Mouse (Mus musculus) stomach, embryonic 16.5 days (tissue): ENCODE results near the gene 4931428F04Rik. TPM values are rescaled to one million over a fixed set of nuclear protein-coding genes. Genes with fewer than 3 reads are reported as not detected.

Experiments used
- ATAC-seq: fragments of 200-750 bp; cut with Nextera tagmentation; 2 replicates; pipeline ENCODE4 v1.8.0; 2017; ENCODE audit warnings: moderate number of reproducible peaks, moderate TSS enrichment; ENCODE audit not compliant: insufficient read depth, low FRiP score
- H3K27ac ChIP-seq: fragments of 300-500 bp; sonication (generic); 2 replicates; pipeline ENCODE4 v1.5.1; 2014; ENCODE audit warnings: low read length
- H3K27me3 ChIP-seq: fragments of 300-500 bp; sonication (generic); 2 replicates; pipeline ENCODE4 v1.6.1; 2014; ENCODE audit warnings: low read length, control low read depth, mixed read lengths; ENCODE audit not compliant: control insufficient read depth, insufficient read depth
- H3K36me3 ChIP-seq: fragments of 300-500 bp; sonication (generic); 2 replicates; pipeline ENCODE4 v1.6.1; 2014; ENCODE audit warnings: low read length; ENCODE audit not compliant: control insufficient read depth, insufficient read depth
- H3K4me1 ChIP-seq: fragments of 300-500 bp; sonication (generic); 2 replicates; pipeline ENCODE4 v1.6.1; 2014; ENCODE audit warnings: low read length, control low read depth, mixed read lengths; ENCODE audit not compliant: control insufficient read depth, insufficient read depth
- H3K4me2 ChIP-seq: fragments of 300-500 bp; sonication (generic); 2 replicates; pipeline ENCODE4 v1.6.1; 2014; ENCODE audit warnings: low read depth, low read length, mixed read lengths
- H3K4me3 ChIP-seq: fragments of 300-500 bp; sonication (generic); replicated peaks from 2 replicates; pipeline ENCODE4 v1.5.1; 2014; ENCODE audit warnings: mild to moderate bottlenecking, low read length
- H3K9ac ChIP-seq: fragments of 300-500 bp; sonication (generic); 2 replicates; pipeline ENCODE4 v1.6.1; 2014; ENCODE audit warnings: low read length
- H3K9me3 ChIP-seq: fragments of 300-500 bp; sonication (generic); replicated peaks from 2 replicates; pipeline ENCODE4 v1.6.1; 2016; ENCODE audit warnings: low read length, control low read depth; ENCODE audit not compliant: control insufficient read depth
- WGBS: fragments of 180-500 bp; shearing (Covaris S2); extraction: QIAGEN DNeasy Blood & Tissue Kit; methylation state at CpG from one replicate; pipeline ENCODE4 v1.1.7; 2014; 5-methylcytosine and 5-hydroxymethylcytosine counted together
- polyA plus RNA-seq: library from polyadenylated mRNA; unstranded; fragments of >200 nt; fragmentation: Nextera tagmentation; extraction: Ambion mirVana; gene quantifications from 2 replicates; pipeline ENCODE4 v1.2.1, GENCODE M21; 2015

4931428F04Rik gene
- polyA plus RNA-seq, 1 experiment from 2014 or later, result 8.0 TPM

DNA sequence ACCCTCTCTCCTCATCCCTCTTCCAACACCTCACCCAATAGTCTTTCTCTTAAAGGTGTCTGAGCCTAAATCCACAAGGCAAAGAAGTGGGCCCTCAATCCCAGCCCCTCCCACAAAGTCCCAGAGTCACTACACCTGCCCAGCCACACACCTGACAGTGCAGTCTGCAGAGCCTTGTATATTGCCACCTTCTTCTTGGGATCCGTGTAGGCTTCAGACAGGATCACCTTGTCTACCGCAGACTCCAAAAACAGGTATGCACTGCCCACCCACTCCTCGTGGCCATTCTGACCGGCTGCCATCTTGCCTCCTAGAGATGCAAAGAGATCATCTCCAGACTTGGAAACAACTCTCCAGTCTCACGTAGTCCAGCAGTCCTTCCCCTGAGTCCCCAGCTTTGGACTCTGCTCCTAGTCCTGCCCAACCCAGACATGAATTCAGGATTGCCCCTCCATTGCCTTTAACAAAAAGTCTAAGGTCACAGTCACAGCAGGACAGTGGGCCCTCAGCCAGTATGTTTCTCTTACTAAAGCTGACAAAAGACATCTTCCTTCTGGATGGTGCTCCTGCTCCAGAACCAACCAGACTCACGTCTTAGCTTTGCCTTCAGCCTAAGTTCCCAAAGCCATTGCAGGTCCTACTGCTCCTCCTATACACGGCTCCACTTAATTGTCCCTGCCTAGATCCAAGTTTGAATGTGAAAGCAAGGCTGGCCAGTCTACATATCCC lies 29.1 kb downstream of the 4931428F04Rik start:
- H3K9me3 ChIP-seq, result no peaks in the 10 kb centered on the region
- H3K36me3 ChIP-seq, result no peaks in the 10 kb centered on the region
- H3K27me3 ChIP-seq, result peaks cover 10% of the 10 kb centered on the region
- H3K4me1 ChIP-seq, result peaks cover 22% of the 10 kb centered on the region
- 73% methylated on average over 7 of the region's 7 CpGs for WGBS
- ATAC-seq, result no peak
- H3K4me2 ChIP-seq, result no peak overlapping the region
- no peak overlapping the region for H3K9ac ChIP-seq
- no peak overlapping the region for H3K27ac ChIP-seq
- H3K4me3 ChIP-seq, result no peak overlapping the region

DNA sequence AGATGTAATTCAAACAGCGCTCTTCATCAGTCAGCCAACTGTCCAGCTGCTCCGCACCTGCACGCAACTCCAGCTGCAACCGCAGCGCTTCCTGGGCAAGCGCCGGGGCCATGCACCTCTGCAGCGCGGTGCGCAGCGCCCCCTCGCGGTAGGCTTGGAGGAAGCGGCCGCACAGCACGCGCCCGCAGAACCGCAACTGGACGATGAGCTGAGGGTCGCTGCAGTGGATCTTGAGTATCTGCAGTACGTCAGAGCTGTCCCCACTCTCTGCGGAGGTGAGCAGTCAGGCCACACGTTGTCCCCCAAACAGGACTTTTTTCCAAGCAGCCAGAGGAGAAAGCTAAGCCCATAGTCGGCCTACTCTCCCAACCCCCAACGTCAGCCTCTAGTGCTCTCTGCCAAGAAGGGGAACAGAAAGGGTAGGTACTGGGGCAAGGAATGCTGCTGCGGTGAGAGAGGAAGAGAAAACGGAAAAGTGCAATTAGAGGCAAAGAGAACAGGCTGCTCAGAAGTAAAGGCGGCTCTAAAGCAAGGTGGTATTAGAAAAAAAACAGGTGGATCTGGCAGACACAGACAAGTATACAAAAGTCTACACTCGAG lies 29.8 kb downstream of the 4931428F04Rik start:
- Histone ChIP-seq H3K27ac (no peak overlapping the region), H3K4me1 (peaks cover 20% of the 10 kb centered on the region), H3K27me3 (peaks cover 10% of the 10 kb centered on the region), H3K9ac (peak overlapping the region; percentile 58), H3K36me3 (no peaks in the 10 kb centered on the region), H3K4me2 (peak overlapping the region; percentile 77), H3K4me3 (peak overlapping the region; percentile 43), H3K9me3 (no peaks in the 10 kb centered on the region)
- ATAC-seq, result peak; percentile 37; the same call in 1 of the 2 replicates
- WGBS, result 5% methylated on average over 30 of the region's 30 CpGs

DNA sequence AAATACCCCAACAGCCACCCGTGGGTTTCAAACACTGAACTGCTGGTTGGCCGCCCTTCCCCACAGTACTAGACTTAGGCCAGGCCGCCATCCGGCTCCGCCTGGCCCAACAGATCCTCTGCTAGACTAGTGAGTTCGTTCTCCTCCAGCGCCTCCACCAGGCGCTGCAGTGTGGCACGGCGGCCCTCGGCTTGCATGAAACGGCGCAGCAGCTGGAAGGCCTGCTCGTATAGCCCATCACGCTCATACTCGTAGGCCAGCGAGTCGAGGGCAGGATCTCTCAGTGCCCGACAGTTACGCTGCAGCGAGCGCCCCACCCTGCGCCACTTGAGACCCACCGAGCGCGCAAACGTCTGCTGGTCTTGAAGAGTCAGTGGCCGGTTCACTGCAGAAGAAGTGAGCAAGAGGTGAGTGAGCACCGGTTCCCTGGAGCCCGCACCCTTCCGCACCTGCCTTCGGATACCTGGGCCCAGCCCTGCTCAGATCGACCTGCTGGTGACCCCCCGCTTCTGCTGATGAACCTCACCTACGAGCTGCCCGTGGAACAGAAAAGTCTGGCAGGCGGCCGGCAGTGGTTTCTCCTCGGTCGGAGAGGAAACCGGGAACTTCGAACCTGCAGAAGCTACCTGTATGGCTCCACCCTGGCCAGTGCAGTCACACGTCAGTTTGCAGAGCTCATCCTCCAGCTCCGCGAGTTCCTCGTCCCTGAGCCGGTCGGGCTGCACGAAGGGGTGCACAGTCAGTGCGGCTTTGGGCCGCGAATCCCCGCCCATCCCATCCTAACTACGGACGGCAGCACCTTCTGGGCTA lies 30.5 kb downstream of the 4931428F04Rik start:
- no peaks in the 10 kb centered on the region for H3K36me3 ChIP-seq
- peak overlapping the region; percentile 43 for H3K4me3 ChIP-seq
- H3K9ac ChIP-seq, result peak overlapping the region; percentile 58
- 8% methylated on average over 55 of the region's 55 CpGs for WGBS
- H3K27ac ChIP-seq, result no peak overlapping the region
- peak overlapping the region; percentile 77 for H3K4me2 ChIP-seq
- peaks cover 10% of the 10 kb centered on the region for H3K27me3 ChIP-seq
- peaks cover 24% of the 10 kb centered on the region for H3K4me1 ChIP-seq
- ATAC-seq, result peak; percentile 12; the same call in 1 of the 2 replicates
- H3K9me3 ChIP-seq, result no peaks in the 10 kb centered on the region

DNA sequence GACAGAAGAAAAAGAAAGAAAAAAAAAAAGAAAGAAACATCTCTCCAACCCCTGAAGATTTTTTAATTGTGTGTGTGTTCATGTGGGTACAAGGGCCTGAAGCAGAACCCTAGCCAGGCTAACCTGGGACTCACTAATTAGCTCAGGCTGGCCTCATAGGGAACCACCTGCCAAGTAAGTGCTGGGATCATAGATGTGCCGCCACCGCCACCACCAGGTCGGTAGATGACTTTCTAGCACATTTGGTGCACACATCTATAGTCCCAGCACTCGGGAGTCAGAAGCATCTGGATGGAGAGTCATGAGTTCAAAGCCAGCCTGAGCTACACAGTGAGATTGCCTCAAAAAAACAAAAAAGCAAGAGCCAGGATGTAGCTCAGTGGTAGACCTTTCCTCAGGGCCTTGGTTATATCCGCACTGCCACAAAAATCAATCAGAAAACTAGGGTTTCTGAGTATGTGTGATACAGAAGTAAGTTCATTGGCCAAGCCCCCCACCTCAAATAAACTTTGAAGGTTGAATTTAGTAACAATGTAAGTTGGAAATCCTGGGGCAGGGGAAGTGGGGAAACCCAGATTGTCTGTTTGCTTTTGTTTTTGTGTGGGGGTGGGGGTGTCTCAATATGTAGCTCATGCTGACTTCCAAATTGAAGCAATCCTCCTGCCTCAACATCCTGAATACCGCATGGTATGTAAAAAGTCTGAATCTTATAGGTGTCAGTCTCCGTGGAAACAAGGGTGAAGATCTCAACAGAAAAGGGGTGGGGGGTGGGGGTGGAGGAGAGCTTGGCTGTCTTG lies 32.1 kb downstream of the 4931428F04Rik start:
- Histone ChIP-seq H3K27me3 (peaks cover 10% of the 10 kb centered on the region), H3K36me3 (no peaks in the 10 kb centered on the region), H3K4me2 (no peak overlapping the region), H3K4me3 (no peak overlapping the region), H3K4me1 (peaks cover 32% of the 10 kb centered on the region), H3K9ac (no peak overlapping the region), H3K9me3 (no peaks in the 10 kb centered on the region), H3K27ac (no peak overlapping the region)
- WGBS, result 76% methylated on average over 7 of the region's 7 CpGs
- no peak for ATAC-seq

DNA sequence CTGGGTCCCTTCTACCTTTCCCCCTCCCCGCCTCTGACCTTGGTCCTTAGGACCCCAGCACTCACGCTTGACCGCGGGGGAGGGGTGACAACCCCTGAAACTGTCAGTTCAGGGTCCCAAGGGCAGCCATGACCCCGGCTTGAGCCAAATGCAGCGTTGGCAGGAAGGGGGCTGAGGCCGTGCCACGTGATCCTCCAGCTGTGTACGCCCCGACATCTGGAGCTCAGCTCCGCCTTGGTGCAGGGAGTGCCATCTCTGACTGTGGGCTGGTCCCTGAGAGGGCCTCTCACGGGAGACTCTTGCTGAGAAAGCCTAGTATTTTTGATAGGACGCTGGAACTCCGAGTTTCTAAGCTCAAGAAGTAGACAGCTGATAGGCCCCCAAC lies 34.7 kb downstream of the 4931428F04Rik start, which contains the start of gene B3gnt9:
Gene B3gnt9, minus strand, starts transcription at position 188 of the 385 bp plus-strand sequence.
- Histone ChIP-seq H3K4me1 (peaks cover 30% of the 10 kb centered on the region), H3K9ac (peak within 1 kb of the TSS; percentile 82), H3K4me2 (peak within 1 kb of the TSS; percentile 98), H3K27ac (peak within 1 kb of the TSS; percentile 92), H3K9me3 (no peaks in the 10 kb centered on the region), H3K27me3 (peaks cover 10% of the 10 kb centered on the region), H3K4me3 (peak within 1 kb of the TSS; percentile 72), H3K36me3 (peaks cover 6% of the 10 kb centered on the region; the same call in 1 of the 2 replicates)
- peak; percentile 75 for ATAC-seq
- 2% methylated on average over 14 of the region's 14 CpGs for WGBS

DNA sequence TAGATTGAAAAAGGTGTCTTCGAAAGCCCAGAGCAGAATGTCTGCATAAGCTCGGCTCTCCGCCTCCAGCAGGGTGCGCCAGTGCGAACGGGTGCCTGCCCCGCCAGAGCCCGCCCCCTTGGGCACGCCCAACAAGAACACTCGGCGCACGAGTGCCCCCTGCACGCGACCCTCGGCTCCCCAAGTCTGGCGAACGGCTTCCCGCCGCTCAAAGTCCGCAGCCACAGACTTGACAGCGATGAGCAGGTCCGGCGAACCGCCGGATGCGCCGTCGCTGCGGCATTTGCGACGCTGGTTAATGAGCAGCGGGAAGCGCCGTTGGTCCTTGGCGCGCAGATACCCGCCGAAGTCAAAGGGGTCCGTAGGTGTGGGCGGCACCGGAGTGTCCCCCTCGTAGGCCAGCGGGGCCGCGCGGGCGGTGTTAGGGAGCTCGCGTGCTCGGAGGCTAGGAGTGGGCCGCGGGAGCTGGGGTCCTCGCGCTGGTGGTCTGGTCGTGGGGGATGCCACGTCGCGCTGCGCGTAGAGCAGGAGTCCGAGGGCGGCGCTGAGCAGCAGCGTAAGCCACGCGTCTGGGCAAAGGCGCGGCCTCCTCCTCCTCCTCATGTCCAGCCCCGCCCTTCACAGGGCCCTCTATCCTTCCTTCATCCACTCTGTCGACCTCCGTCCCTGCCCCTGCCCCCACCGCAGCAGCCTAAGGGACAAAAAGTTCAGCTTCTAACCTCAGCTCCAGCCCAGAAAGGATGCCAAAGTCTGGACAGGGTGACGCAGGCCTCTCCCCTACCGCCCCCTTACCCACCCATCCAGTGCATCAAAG lies 35.3 kb downstream of the 4931428F04Rik start:
- peak overlapping the region; percentile 82 for H3K9ac ChIP-seq
- peaks cover 12% of the 10 kb centered on the region; the same call in 1 of the 2 replicates for H3K36me3 ChIP-seq
- H3K4me3 ChIP-seq, result peak overlapping the region; percentile 72
- H3K9me3 ChIP-seq, result no peaks in the 10 kb centered on the region
- peak overlapping the region; percentile 92 for H3K27ac ChIP-seq
- peaks cover 24% of the 10 kb centered on the region for H3K4me1 ChIP-seq
- H3K4me2 ChIP-seq, result peak overlapping the region; percentile 98
- ATAC-seq, result peak; percentile 87
- WGBS, result under 1% methylated on average over 73 of the region's 74 CpGs
- H3K27me3 ChIP-seq, result peaks cover 7% of the 10 kb centered on the region

DNA sequence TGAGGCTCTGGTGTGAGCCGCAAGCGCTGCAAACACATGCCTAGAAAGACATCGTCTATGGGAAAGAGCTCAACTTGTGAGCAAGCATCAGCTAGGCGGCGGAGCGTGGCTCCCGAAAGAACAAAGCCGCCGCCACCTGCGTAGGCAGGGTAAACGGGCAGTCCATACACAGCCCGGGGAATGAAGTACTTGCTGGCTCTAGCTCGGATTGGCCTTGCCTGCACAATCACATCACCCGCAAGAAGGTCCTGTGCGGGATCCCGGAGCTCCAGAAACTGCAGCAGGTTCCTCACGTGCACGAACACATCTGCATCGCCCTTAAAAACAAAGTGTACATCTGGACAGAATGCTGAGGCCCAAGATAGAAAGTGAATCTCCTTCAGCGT lies 35.9 kb downstream of the 4931428F04Rik start:
- no peaks in the 10 kb centered on the region for H3K9me3 ChIP-seq
- H3K9ac ChIP-seq, result peak overlapping the region; percentile 82
- peak overlapping the region; percentile 98 for H3K4me2 ChIP-seq
- H3K4me3 ChIP-seq, result peak overlapping the region; percentile 72
- no peak for ATAC-seq
- peaks cover 13% of the 10 kb centered on the region; the same call in 1 of the 2 replicates for H3K36me3 ChIP-seq
- WGBS, result 42% methylated on average over 20 of the region's 20 CpGs
- H3K27ac ChIP-seq, result no peak overlapping the region
- peaks cover 18% of the 10 kb centered on the region for H3K4me1 ChIP-seq
- H3K27me3 ChIP-seq, result peaks cover 6% of the 10 kb centered on the region
